Mouse (Mus musculus) stomach, embryonic 15.5 days (tissue): Measurements from ENCODE around the gene Pde2a. TPM values are rescaled to one million over a fixed set of nuclear protein-coding genes. Genes with fewer than 3 reads are reported as not detected.

Experiments used
- ATAC-seq: fragments of 200-750 bp; cut with Nextera tagmentation; 2 replicates; pipeline ENCODE4 v1.8.0; 2017; ENCODE audit warnings: low read depth, moderate number of reproducible peaks, moderate TSS enrichment; ENCODE audit not compliant: insufficient read depth, low FRiP score
- H3K27ac ChIP-seq: fragments of 300-500 bp; sonication (generic); 2 replicates; pipeline ENCODE4 v1.5.1; 2015; ENCODE audit warnings: mild to moderate bottlenecking, inconsistent platforms
- H3K27me3 ChIP-seq: fragments of 300-500 bp; sonication (generic); replicated peaks from 2 replicates; pipeline ENCODE4 v1.6.1; 2015; ENCODE audit warnings: inconsistent platforms
- H3K36me3 ChIP-seq: fragments of 300-500 bp; sonication (generic); 2 replicates; pipeline ENCODE4 v1.6.1; 2015; ENCODE audit warnings: inconsistent platforms
- H3K4me1 ChIP-seq: fragments of 300-500 bp; sonication (generic); 2 replicates; pipeline ENCODE4 v1.6.1; 2015; ENCODE audit warnings: inconsistent platforms
- H3K4me2 ChIP-seq: fragments of 300-500 bp; sonication (generic); 2 replicates; pipeline ENCODE4 v1.6.1; 2015; ENCODE audit warnings: mild to moderate bottlenecking, inconsistent platforms
- H3K4me3 ChIP-seq: fragments of 300-500 bp; sonication (generic); replicated peaks from 2 replicates; pipeline ENCODE4 v1.5.1; 2015; ENCODE audit warnings: inconsistent platforms
- H3K9ac ChIP-seq: fragments of 300-500 bp; sonication (generic); 2 replicates; pipeline ENCODE4 v1.6.1; 2015; ENCODE audit warnings: inconsistent platforms
- H3K9me3 ChIP-seq: fragments of 300-500 bp; sonication (generic); 2 replicates; pipeline ENCODE4 v1.6.1; 2016; ENCODE audit warnings: inconsistent platforms
- WGBS: fragments of 180-500 bp; shearing (Covaris S2); methylation state at CpG from one replicate; pipeline ENCODE4 v1.1.7; 2015; 5-methylcytosine and 5-hydroxymethylcytosine counted together
- polyA plus RNA-seq: library from polyadenylated mRNA; unstranded; fragments of >200 nt; fragmentation: Nextera tagmentation; extraction: Ambion mirVana; gene quantifications from 2 replicates; pipeline ENCODE4 v1.2.1, GENCODE M21; 2015

Gene Pde2a
- polyA plus RNA-seq, 1 experiment from 2014 or later, result 9.1 TPM

DNA sequence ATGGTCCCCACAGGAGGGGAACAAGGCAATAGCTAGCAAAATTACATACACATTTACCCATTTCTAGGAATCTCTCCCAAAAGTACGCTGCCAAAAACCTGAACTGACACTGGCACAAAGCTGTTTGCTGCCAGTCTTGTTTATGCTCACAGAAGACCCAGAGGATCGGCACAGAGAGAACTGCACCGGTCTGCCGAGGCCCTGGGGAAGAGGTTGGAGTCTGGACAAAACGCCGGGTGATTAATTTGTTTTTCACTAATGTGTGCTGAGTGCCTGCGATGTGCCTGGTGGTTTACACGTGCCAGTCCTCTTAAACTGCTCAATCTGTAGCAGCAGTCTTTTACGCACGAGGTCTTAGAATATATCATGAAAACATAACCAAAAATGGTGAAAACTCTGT lies 113.6 kb downstream of the Pde2a start:
- H3K27me3 ChIP-seq, result no peaks in the 10 kb centered on the region
- H3K27ac ChIP-seq, result no peak overlapping the region
- peaks cover 9% of the 10 kb centered on the region; the same call in 1 of the 2 replicates for H3K4me1 ChIP-seq
- H3K36me3 ChIP-seq, result no peaks in the 10 kb centered on the region
- whole genome bisulfite sequencing, result 35% methylated on average over 10 of the region's 10 CpGs
- H3K4me3 ChIP-seq, result no peak overlapping the region
- H3K9ac ChIP-seq, result no peak overlapping the region
- no peak for ATAC-seq
- no peak overlapping the region for H3K4me2 ChIP-seq
- no peaks in the 10 kb centered on the region for H3K9me3 ChIP-seq

DNA sequence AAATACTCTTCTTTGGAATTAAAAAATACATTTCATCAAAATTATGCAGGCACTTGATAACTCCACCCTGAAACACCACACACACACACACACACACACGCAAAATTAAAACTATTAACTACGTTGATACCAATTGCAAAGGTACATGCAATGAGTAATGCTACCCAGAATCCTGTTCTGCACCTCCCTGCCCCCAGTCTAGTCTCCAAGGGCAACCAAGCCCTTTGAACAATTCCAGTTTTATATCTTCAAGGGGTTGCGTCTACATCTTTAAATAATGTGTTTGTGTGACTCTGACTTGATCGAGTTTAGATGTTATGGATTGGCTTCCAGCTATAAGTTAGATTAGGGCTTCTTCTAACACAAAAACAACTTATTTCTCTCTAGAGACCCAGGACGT lies 114.0 kb downstream of the Pde2a start:
- Histone ChIP-seq H3K9me3 (no peaks in the 10 kb centered on the region), H3K36me3 (no peaks in the 10 kb centered on the region), H3K4me1 (peaks cover 9% of the 10 kb centered on the region; the same call in 1 of the 2 replicates), H3K27ac (no peak overlapping the region), H3K4me2 (no peak overlapping the region), H3K9ac (no peak overlapping the region), H3K27me3 (no peaks in the 10 kb centered on the region), H3K4me3 (no peak overlapping the region)
- ATAC-seq, result no peak
- WGBS, result 64% methylated on average over 5 of the region's 5 CpGs

DNA sequence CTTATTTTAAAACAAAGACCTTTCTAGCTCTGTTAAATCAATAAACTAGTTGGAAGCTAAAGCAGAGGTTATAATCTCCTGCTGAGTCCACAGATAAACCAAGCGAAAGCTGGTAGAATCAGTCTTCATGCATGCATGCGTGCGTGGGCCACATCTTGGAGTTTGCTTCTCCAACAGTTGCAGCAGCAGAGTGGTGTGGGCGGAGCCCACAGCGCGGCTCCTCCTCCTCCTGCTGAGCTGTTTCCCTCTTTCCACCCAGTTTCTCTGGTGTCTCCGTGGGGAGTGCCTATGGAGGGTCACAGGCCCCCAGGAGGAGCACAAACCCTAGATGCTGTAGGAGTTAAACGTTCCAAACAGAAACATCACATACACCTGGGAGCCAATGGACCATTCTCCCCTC lies 116.0 kb downstream of the Pde2a start:
- H3K9me3 ChIP-seq, result no peaks in the 10 kb centered on the region
- peaks cover 9% of the 10 kb centered on the region; the same call in 1 of the 2 replicates for H3K4me1 ChIP-seq
- H3K4me3 ChIP-seq, result no peak overlapping the region
- peak overlapping the region; percentile 28 for H3K4me2 ChIP-seq
- no peak overlapping the region for H3K9ac ChIP-seq
- ATAC-seq, result no peak; the same call in 1 of the 2 replicates
- no peak overlapping the region for H3K27ac ChIP-seq
- H3K36me3 ChIP-seq, result no peaks in the 10 kb centered on the region
- H3K27me3 ChIP-seq, result no peaks in the 10 kb centered on the region
- WGBS, result 39% methylated on average over 8 of the region's 8 CpGs

DNA sequence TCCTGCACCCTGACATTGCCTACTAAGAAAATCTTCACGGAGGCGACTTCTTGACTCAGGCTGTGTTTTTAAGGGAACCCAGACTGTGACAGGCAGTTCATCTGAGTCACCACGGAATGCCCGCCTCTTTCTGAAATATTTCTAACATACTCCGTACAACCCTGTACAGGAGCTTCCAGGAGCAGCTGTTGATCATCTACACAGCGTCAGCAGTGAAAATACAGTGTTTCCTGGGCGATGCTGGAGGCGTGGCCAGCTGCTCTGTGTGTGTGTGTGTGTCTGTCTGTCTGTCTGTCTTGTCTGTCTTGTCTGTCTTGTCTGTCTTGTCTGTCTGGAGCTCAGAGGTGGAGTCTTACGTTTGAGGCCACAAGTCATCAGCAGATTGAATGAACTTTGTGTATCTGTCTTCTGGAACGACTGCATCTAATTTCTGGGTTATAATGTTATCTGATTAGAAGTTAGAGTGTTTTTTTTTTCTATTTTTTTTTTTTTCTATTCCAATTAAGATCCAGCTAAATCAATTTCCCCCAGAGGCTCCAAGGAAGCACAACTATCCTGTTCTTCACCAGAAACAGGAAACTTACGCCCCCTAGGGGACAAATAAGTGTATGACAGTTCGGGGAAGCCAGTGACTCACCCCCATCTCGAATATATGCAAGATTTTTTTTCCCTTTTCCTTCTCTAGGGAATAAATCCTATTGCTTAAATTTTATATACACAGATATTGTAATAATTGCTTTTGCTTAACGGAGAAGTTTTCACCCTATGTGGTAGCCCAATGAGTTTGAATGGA lies 116.8 kb downstream of the Pde2a start:
- ATAC-seq, result no peak
- Histone ChIP-seq H3K9me3 (no peaks in the 10 kb centered on the region), H3K4me3 (no peak overlapping the region), H3K4me1 (peaks cover 9% of the 10 kb centered on the region; the same call in 1 of the 2 replicates), H3K4me2 (peak overlapping the region; percentile 28; the same call in 1 of the 2 replicates), H3K27ac (no peak overlapping the region), H3K9ac (no peak overlapping the region), H3K27me3 (no peaks in the 10 kb centered on the region), H3K36me3 (no peaks in the 10 kb centered on the region)
- WGBS, result 25% methylated on average over 14 of the region's 14 CpGs

DNA sequence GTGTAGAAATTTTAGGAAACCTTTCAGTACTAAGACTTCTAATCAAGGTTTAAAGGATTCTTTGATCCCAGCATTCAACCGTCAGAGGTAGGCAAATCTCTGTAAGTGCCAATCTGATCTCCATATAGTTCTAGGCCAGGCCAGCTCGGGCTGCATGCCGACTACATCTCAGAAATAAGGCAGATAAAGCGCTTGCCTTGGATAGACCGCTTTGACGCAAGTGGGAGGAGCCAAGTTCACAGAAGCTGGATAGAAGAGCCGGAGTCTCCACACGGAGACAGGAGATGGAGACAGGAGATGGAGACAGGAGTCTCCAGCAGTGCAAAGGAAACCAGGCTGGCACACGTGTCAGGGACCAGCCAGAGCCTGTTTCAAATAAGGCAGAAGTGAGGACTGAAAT lies 118.3 kb downstream of the Pde2a start:
- no peak for ATAC-seq

DNA sequence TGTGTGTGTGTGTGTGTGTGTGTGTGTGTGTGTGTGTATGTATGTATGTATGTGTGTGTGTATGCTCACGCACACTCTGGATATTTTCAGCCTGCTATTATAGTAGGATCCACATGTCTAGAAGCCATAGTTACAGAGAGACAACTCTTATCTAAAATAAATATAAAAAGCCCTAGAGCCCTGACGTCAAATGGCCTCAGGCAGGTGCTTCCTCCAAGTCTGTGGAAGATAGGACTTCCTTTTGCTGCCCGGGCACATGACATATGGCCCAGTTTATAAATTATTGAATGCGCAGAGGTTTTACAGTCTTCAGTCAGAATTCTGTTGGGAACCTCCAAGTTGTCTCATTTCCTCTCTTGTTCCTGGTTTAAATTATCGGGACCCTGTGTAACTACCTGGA lies 119.2 kb downstream of the Pde2a start:
- Histone ChIP-seq H3K36me3 (no peaks in the 10 kb centered on the region), H3K4me3 (no peak overlapping the region), H3K27me3 (no peaks in the 10 kb centered on the region), H3K27ac (no peak overlapping the region), H3K4me2 (no peak overlapping the region), H3K9ac (no peak overlapping the region), H3K4me1 (peaks cover 6% of the 10 kb centered on the region; the same call in 1 of the 2 replicates), H3K9me3 (no peaks in the 10 kb centered on the region)
- WGBS, result 61% methylated on average over 5 of the region's 5 CpGs
- no peak for ATAC-seq

More for the DNA sequence above, 118.3 kb downstream of the Pde2a start:
- Histone ChIP-seq H3K27ac (no peak overlapping the region), H3K27me3 (no peaks in the 10 kb centered on the region), H3K9ac (no peak overlapping the region), H3K4me1 (peaks cover 6% of the 10 kb centered on the region; the same call in 1 of the 2 replicates), H3K36me3 (no peaks in the 10 kb centered on the region), H3K9me3 (no peaks in the 10 kb centered on the region), H3K4me2 (no peak overlapping the region), H3K4me3 (no peak overlapping the region)
- WGBS, result 43% methylated on average over 9 of the region's 9 CpGs

DNA sequence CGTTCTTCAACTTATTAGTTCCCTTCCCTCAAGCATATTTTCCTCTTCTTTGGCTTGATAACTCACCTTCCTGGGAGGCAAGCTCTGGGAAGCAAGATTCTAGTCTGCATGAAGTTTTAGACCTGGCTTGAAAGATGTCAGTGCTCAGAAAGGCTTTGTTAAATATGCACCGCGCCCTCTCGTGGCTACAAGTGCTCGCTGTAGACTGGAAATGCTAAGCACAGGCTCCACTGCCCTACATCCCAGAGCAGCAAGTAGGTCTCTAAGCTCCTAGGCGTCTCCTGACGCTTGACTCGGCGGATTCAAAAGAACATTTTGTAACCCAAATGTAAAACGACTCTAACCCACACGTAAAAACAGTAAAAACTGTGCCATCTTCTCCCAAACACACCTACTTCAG lies 119.6 kb downstream of the Pde2a start:
- WGBS, result 5% methylated on average over 11 of the region's 11 CpGs
- H3K9ac ChIP-seq, result no peak overlapping the region
- no peak overlapping the region for H3K27ac ChIP-seq

DNA sequence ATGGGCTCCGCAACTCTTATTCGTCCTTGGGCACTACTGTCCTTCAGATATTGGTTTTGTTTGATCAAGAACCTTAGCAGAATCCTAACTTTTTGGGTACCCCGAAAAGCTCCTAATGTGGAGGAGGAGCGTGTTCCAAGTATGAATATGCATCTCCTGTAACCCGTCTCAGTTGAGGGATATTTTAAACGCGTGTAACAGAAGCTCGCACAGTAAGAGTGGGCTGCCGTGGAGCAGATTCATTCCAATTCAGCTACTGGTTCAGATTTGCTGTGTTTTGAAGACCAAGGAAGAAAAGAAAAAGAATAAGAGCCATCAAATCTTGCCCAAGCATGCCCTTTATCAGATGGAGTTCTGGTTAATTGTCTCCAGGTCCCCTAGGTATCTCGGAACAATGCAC lies 120.2 kb downstream of the Pde2a start:
- Histone ChIP-seq H3K9ac (no peak overlapping the region), H3K27ac (no peak overlapping the region), H3K4me3 (no peak overlapping the region), H3K9me3 (no peaks in the 10 kb centered on the region), H3K4me2 (no peak overlapping the region), H3K27me3 (no peaks in the 10 kb centered on the region), H3K4me1 (peaks cover 6% of the 10 kb centered on the region; the same call in 1 of the 2 replicates), H3K36me3 (no peaks in the 10 kb centered on the region)
- ATAC-seq, result no peak
- 83% methylated on average over 10 of the region's 10 CpGs for WGBS

More for the DNA sequence above, 119.6 kb downstream of the Pde2a start:
- ATAC-seq, result no peak
- Histone ChIP-seq H3K4me1 (peaks cover 6% of the 10 kb centered on the region; the same call in 1 of the 2 replicates), H3K27me3 (no peaks in the 10 kb centered on the region), H3K4me2 (no peak overlapping the region), H3K9me3 (no peaks in the 10 kb centered on the region), H3K4me3 (no peak overlapping the region), H3K36me3 (no peaks in the 10 kb centered on the region)

DNA sequence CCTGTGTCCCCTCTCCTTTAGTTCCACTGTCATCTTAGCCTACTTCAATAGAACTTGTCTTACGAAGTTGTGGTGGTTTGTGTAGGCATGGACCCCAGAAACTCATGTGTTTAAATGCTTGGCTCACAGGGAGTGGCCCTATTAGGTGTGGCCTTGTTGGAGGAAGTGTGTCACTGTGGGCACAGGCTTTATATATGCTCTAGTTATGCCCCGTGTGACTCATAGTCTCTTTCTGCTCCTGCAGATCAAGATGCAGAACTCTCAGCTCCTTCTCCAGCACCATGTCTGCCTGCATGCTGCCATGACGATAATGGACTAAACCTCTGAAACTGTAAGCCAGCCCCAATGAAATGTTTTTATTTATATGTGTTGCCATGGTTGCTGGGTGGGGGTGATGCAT lies 126.2 kb downstream of the Pde2a start:
- Histone ChIP-seq H3K36me3 (no peaks in the 10 kb centered on the region), H3K27ac (no peak overlapping the region), H3K9me3 (no peaks in the 10 kb centered on the region), H3K9ac (no peak overlapping the region), H3K4me3 (no peak overlapping the region), H3K4me2 (no peak overlapping the region), H3K27me3 (no peaks in the 10 kb centered on the region), H3K4me1 (no peaks in the 10 kb centered on the region)
- 75% methylated on average over 3 of the region's 3 CpGs for WGBS
- no peak for ATAC-seq

DNA sequence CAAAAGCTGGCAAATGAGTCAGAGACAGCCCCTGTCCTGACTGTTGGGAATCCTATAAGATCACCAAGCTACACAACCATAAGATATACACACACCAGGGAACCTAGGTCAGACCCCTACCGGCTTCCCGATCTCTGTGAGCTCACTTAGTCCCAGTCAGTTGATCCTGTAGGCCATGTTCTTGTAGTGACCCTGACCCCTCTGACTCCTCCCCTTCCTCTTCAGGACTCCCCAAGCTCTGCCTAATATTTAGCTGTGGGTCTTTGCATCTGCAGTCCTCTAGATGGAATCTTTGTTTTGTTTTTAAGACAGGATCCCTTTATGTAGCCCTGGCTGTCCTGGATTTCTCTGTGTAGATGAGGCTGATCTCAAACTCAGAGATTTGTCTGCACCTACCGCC lies 127.8 kb downstream of the Pde2a start:
- no peak overlapping the region for H3K27ac ChIP-seq
- no peaks in the 10 kb centered on the region for H3K4me1 ChIP-seq
- H3K4me3 ChIP-seq, result no peak overlapping the region
- H3K27me3 ChIP-seq, result no peaks in the 10 kb centered on the region
- no peak for ATAC-seq
- H3K9ac ChIP-seq, result no peak overlapping the region
- H3K9me3 ChIP-seq, result no peaks in the 10 kb centered on the region
- no peak overlapping the region for H3K4me2 ChIP-seq
- 89% methylated on average over 3 of the region's 3 CpGs for WGBS
- no peaks in the 10 kb centered on the region for H3K36me3 ChIP-seq

DNA sequence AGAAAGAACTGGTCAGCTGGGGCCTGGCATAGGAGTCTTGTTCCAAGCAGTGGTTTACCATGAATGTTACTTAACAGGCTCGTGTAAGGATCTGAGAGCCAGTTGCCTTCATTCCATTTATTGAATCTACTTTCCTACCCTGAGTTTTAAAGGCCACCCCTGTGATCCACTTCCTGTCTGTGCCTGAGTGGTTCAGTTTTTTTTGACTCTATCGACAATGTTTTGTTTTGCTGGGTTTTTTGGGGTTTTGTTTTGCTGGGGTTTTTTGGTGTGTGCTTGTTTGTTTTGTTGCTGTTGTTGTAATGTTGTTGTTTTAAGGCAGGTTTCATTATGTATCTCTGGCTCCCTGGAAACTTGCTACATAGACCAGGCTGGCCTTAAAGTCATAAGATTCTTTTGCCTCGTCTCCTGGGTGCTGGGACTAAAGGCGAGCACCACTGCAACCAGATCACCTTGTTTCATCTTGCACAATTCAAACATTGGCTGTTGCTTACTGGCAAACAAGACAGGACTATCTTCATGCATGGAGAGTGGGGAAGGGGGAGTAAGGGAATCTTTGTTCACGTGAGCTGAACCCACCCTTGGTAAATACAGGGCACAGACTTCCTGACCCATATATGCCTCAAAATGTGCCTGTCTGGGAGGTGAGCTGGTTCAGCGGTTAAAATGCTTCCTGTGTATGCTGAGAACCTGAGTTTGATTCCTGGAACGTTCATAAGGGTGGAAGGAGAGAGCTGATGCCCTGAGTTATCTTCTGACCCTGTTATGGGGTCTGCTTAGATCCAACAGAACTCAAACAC lies 129.4 kb downstream of the Pde2a start:
- Histone ChIP-seq H3K27me3 (no peaks in the 10 kb centered on the region), H3K4me1 (no peaks in the 10 kb centered on the region), H3K36me3 (no peaks in the 10 kb centered on the region), H3K9me3 (no peaks in the 10 kb centered on the region), H3K27ac (no peak overlapping the region), H3K4me2 (no peak overlapping the region), H3K4me3 (no peak overlapping the region), H3K9ac (no peak overlapping the region)
- WGBS, result 45% methylated on average over 7 of the region's 7 CpGs
- ATAC-seq, result no peak

DNA sequence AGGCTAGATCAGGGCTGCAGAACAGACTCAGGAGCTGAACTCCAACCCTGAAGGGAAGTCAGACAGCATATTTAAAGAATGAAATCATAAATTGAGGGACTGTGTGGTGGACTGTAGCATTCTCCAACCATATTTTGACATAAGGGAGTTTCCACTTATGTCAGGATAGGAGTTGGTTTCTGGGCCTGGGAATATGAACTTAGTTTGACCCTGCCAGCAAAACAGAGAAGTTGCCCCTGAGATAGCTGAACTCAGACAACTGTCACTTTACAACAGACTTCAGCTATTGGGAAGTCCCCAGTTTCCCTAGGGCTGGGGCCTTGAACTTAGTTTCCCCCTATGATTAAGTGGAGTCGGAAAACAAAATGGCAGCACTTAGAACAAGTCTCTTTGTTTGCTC lies 130.0 kb downstream of the Pde2a start:
- no peak overlapping the region for H3K9ac ChIP-seq
- no peak overlapping the region for H3K27ac ChIP-seq
- 79% methylated on average over 1 of the region's 1 CpGs for WGBS
- no peaks in the 10 kb centered on the region for H3K9me3 ChIP-seq
- no peaks in the 10 kb centered on the region for H3K27me3 ChIP-seq
- no peaks in the 10 kb centered on the region for H3K36me3 ChIP-seq
- ATAC-seq, result no peak
- no peaks in the 10 kb centered on the region for H3K4me1 ChIP-seq
- H3K4me2 ChIP-seq, result no peak overlapping the region
- no peak overlapping the region for H3K4me3 ChIP-seq
